Mouse (Mus musculus) WW6 (cell line): ENCODE measurements at regions not wholly inside any gene's neighbourhood (a gene's known extent, or its start where the extent isn't known, plus 50 kb on each side); places are given as distances from the start of the nearest gene placed in this dataset.

Experiments used
- DNase-seq: peaks from one replicate; pipeline ENCODE4 v3.0.0-alpha.2; 2013; ENCODE audit warnings: low read depth, low spot score

DNA sequence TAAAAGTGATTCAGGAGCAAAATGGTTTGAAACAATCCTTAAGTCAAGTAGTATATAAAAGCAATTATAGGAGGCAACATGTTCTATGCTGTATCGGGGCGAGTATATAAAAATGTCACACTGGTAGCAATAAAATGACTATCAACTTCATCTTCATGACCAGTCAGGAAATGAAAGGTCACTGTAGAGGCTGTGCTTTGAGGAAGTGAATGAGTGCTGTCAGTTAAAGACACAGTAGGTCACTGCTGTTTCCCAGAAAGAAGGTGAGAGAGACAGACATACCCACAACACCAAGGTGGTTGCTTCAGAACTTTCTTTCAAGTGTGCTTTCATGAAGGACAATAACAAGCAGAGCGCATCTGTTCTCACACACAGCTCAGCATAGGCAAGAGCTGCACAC lies 292.4 kb downstream of the Cd47 start:
- DNase-seq: no peak

GRCm38 (mm10) chr16:50095858-50096551 lies 295.7 kb downstream of the Cd47 start:
- no peak for DNase-seq

DNA sequence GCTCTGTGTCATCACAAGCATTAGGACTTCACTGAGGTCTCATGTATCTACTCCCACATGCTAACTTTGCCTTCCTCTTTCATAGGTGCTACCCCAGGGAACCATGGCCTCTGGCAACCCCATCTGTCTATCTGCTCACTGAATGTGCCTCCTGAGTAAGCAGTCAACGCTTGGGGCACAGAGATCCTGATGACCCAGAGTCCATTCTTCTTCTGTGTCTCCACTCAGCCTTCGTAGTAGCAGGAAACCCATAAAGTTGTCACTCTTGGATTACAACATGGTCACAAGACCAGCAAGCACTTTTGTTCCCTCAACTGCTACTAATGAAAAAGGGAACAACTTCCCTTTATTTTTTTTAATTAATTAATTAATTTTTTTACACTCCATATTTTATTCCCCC lies 296.2 kb downstream of the Cd47 start:
- DNase-seq: no peak

DNA sequence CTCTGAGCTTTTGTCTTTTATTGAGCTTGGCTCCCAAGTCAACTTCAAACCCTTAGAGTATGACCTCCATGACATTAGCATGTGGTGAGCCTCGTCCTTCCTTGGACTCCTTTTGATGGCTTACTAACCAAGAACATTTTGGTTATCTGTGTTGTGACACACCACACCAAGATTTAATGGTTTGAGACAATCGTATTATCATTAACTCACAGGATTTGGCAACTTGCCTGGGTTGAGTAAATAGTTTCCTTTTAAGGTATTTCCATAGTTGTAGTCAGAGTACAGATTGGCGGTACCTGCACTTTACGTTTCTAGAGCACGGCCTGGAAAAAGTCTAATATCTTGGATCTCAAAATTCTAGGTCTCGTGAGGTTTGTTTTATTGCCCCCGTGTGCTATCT lies 303.0 kb downstream of the Cd47 start:
- no peak for DNase-seq

DNA sequence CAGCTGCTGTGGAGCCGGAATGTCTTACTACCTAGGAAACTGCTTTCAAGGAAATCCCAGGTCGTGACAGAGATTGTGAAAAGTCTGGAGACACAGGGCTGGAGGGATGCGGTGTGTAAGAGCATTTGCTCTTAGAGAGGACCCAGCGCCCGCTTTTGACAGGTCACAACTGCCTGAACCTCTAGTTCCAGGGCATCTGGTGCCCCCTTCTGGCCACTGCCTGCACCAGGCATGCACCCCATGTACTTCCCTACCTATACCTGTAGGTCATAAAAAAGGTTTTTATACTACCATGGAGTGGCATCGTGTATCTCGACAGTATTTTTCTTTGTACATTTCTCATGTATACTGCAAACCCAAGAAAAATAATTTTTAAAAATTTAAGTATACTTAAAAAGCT lies 314.0 kb downstream of the Bbx start:
- peak; percentile 16 for DNase-seq

- DNase-seq: no peak
These were observed 309.7 kb downstream of the Bbx start for GRCm38 (mm10) chr16:50122460-50122859.

GRCm38 (mm10) chr16:50124646-50125045 lies 307.5 kb downstream of the Bbx start:
- no peak for DNase-seq

- DNase-seq: no peak
These were observed 306.6 kb downstream of the Bbx start for GRCm38 (mm10) chr16:50125564-50125963.

GRCm38 (mm10) chr16:50131406-50131805 lies 300.8 kb downstream of the Bbx start:
- DNase-seq: no peak
